Mouse (Mus musculus) heart, embryonic 15.5 days (tissue): ENCODE data around the gene Pcbd2. TPM values are rescaled to one million over a fixed set of nuclear protein-coding genes. Genes with fewer than 3 reads are reported as not detected.
A peak's percentile ranks its signal among the peaks of the same experiment; 100 is the strongest.

ENCODE experiments used
- ATAC-seq: fragments of 200-750 bp; cut with Nextera tagmentation; replicated peaks from 2 replicates; pipeline ENCODE4 v1.8.0; 2017; ENCODE audit warnings: low read depth, moderate TSS enrichment; ENCODE audit not compliant: insufficient number of reproducible peaks, insufficient read depth, low FRiP score
- H3K27ac ChIP-seq: fragments of 300-500 bp; sonication (generic); 2 replicates; pipeline ENCODE4 v1.5.1; 2015; ENCODE audit warnings: mild to moderate bottlenecking, inconsistent platforms
- H3K27me3 ChIP-seq: fragments of 300-500 bp; sonication (generic); 2 replicates; pipeline ENCODE4 v1.6.1; 2015; ENCODE audit warnings: inconsistent platforms
- H3K36me3 ChIP-seq: fragments of 300-500 bp; sonication (generic); 2 replicates; pipeline ENCODE4 v1.6.1; 2015; ENCODE audit warnings: mild to moderate bottlenecking, inconsistent platforms
- H3K4me1 ChIP-seq: fragments of 300-500 bp; sonication (generic); replicated peaks from 2 replicates; pipeline ENCODE4 v1.6.1; 2015; ENCODE audit warnings: inconsistent platforms
- H3K4me2 ChIP-seq: fragments of 300-500 bp; sonication (generic); 2 replicates; pipeline ENCODE4 v1.6.1; 2015; ENCODE audit warnings: inconsistent platforms, mild to moderate bottlenecking, moderate library complexity
- H3K4me3 ChIP-seq: fragments of 300-500 bp; sonication (generic); 2 replicates; pipeline ENCODE4 v1.5.1; 2015; ENCODE audit warnings: mild to moderate bottlenecking, inconsistent platforms
- H3K9ac ChIP-seq: fragments of 300-500 bp; sonication (generic); 2 replicates; pipeline ENCODE4 v1.6.1; 2015; ENCODE audit warnings: mild to moderate bottlenecking, inconsistent platforms
- H3K9me3 ChIP-seq: fragments of 300-500 bp; sonication (generic); replicated peaks from 2 replicates; pipeline ENCODE4 v1.6.1; 2016; ENCODE audit warnings: inconsistent platforms
- WGBS: fragments of 180-500 bp; shearing (Covaris S2); methylation state at CpG from one replicate; pipeline ENCODE4 v1.1.7; 2015; ENCODE audit warnings: mixed read lengths; 5-methylcytosine and 5-hydroxymethylcytosine counted together
- polyA plus RNA-seq: library from polyadenylated mRNA; unstranded; fragments of >200 nt; fragmentation: Nextera tagmentation; extraction: Ambion mirVana; gene quantifications from 2 replicates; pipeline ENCODE4 v1.2.1, GENCODE M21; 2015

Gene Pcbd2
- polyA plus RNA-seq, 1 experiment from 2014 or later: 55.7 TPM

DNA sequence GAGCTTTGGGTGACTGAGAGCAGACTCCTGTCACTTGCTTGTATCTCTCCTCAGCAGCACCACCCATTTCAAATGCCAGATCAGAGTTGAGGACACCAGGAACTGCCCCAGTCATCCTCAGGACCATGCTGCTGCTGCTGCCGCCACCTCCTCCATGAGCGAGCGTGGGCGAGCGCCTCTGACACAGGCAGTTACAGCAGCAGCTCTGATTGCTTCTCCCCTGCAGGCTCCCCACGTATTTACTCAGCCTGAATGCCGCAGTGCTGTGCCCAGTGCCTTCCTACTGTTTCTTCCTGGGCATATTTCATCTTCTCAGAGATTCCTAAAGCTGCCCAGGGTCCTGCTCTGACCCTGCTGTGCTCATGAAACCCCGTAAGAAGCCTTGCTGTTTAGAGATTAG, 15.1 kb downstream of the Pcbd2 start:
- H3K4me1 ChIP-seq: no peaks in the 10 kb centered on the region
- H3K9me3 ChIP-seq: no peaks in the 10 kb centered on the region
- no peak for ATAC-seq
- H3K4me3 ChIP-seq: no peak overlapping the region
- no peak overlapping the region for H3K4me2 ChIP-seq
- H3K36me3 ChIP-seq: no peaks in the 10 kb centered on the region
- no peaks in the 10 kb centered on the region for H3K27me3 ChIP-seq
- no peak overlapping the region for H3K9ac ChIP-seq
- H3K27ac ChIP-seq: no peak overlapping the region
- 59% methylated on average over 8 of the region's 8 CpGs for WGBS

GRCm38 (mm10) chr13:55754380-55754779, 27.2 kb downstream of the Pcbd2 start:
- 73% methylated on average over 13 of the region's 13 CpGs for WGBS

DNA sequence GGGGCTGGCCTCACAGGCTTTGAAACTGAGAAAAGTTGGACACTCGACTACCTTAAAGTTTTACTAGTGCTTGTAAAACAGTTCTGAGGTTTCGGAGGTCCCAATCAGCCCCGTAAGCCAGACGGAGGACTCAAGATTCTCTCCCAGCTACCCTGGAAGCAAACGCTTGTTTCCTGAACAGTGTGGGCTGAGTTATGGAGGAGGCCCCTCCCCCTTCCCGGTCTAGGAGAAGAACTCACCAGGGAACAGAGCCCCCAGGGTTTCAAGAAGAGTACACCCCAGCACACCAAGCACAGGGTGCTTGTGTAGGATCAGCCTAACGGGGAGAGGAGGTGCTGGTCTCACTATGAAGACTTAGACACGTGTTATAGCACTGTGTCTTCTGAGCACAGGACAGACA, 29.6 kb downstream of the Pcbd2 start:
- WGBS: 30% methylated on average over 8 of the region's 8 CpGs
- H3K27ac ChIP-seq: no peak overlapping the region

More at GRCm38 (mm10) chr13:55754380-55754779, 27.2 kb downstream of the Pcbd2 start:
- H3K27ac ChIP-seq: no peak overlapping the region
- no peak overlapping the region for H3K9ac ChIP-seq
- no peak overlapping the region for H3K4me2 ChIP-seq
- no peaks in the 10 kb centered on the region for H3K36me3 ChIP-seq
- no peaks in the 10 kb centered on the region for H3K27me3 ChIP-seq
- no peak for ATAC-seq
- peaks cover 6% of the 10 kb centered on the region for H3K4me1 ChIP-seq
- no peaks in the 10 kb centered on the region for H3K9me3 ChIP-seq
- no peak overlapping the region for H3K4me3 ChIP-seq

GRCm38 (mm10) chr13:55757645-55758044, 30.5 kb downstream of the Pcbd2 start:
- no peaks in the 10 kb centered on the region for H3K27me3 ChIP-seq
- no peak overlapping the region for H3K4me2 ChIP-seq
- no peak overlapping the region for H3K27ac ChIP-seq
- 85% methylated on average over 6 of the region's 6 CpGs for WGBS
- no peak for ATAC-seq
- no peaks in the 10 kb centered on the region for H3K9me3 ChIP-seq
- H3K36me3 ChIP-seq: no peaks in the 10 kb centered on the region
- H3K9ac ChIP-seq: no peak overlapping the region
- H3K4me3 ChIP-seq: no peak overlapping the region
- H3K4me1 ChIP-seq: peaks cover 6% of the 10 kb centered on the region

More for the DNA sequence above, 29.6 kb downstream of the Pcbd2 start:
- Histone ChIP-seq H3K4me3 (0 out of 2 replicates have a peak overlapping the region, but pooled peaks have one; percentile 7), H3K4me1 (peaks cover 6% of the 10 kb centered on the region), H3K27me3 (no peaks in the 10 kb centered on the region), H3K9ac (0 out of 2 replicates have a peak overlapping the region, but pooled peaks have one; percentile 15), H3K9me3 (no peaks in the 10 kb centered on the region), H3K4me2 (peak overlapping the region; percentile 36), H3K36me3 (no peaks in the 10 kb centered on the region)
- ATAC-seq: no peak

DNA sequence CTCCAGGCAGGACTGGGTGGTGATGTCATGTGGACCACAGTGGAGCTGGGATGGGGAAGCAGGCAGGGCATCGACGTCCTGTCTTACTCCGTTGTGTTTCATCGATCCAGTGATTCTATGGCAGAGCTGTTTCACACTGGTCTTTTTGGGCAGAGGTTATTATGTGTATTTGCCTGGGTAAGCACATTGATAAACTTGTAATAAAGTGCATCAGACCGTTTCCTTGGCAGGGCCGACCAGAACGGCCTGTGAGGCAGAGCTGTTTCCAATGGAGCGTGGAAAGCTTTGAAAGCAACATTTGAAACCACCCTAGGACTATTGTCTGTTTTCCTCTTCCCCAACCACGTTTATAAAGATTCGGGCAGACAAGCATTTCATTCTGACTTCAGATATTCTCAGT, 33.4 kb downstream of the Pcbd2 start:
- ATAC-seq: no peak
- Histone ChIP-seq H3K27ac (no peak overlapping the region), H3K27me3 (no peaks in the 10 kb centered on the region), H3K9me3 (no peaks in the 10 kb centered on the region), H3K36me3 (no peaks in the 10 kb centered on the region), H3K4me3 (no peak overlapping the region), H3K4me1 (peaks cover 6% of the 10 kb centered on the region), H3K4me2 (peak overlapping the region; percentile 24; the same call in 1 of the 2 replicates), H3K9ac (no peak overlapping the region)
- 60% methylated on average over 10 of the region's 10 CpGs for WGBS

DNA sequence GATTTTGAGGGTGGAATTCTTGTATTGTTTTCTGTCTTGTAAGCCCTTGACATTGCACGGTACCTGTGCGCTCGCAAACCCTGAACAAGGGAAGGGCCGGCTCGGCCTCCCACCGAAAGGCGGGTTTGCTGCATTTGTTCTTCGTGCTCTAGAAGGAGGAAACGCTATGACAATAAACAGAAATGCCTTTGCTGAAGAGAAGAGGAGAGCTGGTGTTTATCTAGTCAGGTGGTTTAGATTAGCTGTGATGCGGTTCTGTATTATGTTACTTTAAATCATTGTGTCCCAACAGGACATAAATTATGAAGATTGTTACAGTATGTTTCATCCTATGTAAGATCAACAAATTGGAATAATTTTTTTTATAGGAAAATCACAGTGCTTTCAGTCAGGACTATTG, 34.3 kb downstream of the Pcbd2 start:
- H3K36me3 ChIP-seq: no peaks in the 10 kb centered on the region
- WGBS: 75% methylated on average over 10 of the region's 10 CpGs
- H3K9ac ChIP-seq: no peak overlapping the region
- H3K27me3 ChIP-seq: no peaks in the 10 kb centered on the region
- peaks cover 4% of the 10 kb centered on the region for H3K4me1 ChIP-seq
- no peak overlapping the region for H3K27ac ChIP-seq
- H3K4me3 ChIP-seq: no peak overlapping the region
- no peak for ATAC-seq
- H3K9me3 ChIP-seq: no peaks in the 10 kb centered on the region
- H3K4me2 ChIP-seq: no peak overlapping the region

DNA sequence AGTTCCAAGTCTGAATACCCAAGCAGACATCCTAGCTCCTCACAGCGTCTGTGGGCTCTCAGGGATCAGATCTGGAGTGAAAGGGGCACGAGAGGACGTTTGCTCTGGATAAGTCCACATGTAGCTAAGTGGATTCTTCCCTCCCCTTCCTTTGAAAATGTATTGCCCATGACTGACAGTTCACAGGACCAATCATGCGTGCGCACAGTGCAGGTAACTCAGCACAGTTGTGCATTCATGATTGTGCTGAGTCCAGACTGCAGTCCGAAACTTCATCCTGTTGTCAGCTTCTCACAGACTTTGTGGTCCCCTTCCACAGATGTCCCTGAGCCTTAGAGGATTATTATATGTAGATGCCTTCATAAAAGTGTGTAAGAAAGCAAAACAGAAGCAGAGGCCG, 47.2 kb downstream of the Pcbd2 start:
- no peak for ATAC-seq
- no peak overlapping the region for H3K4me2 ChIP-seq
- no peak overlapping the region for H3K9ac ChIP-seq
- WGBS: 79% methylated on average over 7 of the region's 7 CpGs
- no peak overlapping the region for H3K4me3 ChIP-seq
- no peaks in the 10 kb centered on the region for H3K36me3 ChIP-seq
- H3K4me1 ChIP-seq: 0 out of 2 replicates have a peak, but pooled peaks cover 4% of the 10 kb centered on the region
- H3K27ac ChIP-seq: no peak overlapping the region
- H3K27me3 ChIP-seq: no peaks in the 10 kb centered on the region
- H3K9me3 ChIP-seq: no peaks in the 10 kb centered on the region

DNA sequence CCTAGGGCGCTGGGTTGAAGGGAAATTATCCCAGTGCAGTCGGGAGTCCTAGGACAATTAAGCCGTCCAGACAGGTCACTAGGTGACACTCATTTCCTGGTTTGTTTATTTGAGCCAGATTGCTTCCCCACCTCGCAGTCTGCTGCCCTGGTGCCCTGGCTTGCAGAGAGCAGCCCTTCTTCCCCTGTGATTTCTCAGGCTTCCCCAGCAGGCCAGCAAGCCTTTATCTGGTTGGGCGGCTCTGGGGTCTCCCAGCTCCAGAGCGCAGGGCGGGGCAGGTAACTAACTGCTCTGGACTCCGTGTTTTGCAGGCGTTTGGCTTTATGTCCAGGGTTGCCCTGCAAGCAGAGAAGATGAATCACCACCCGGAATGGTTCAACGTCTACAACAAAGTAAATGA, 47.9 kb downstream of the Pcbd2 start:
- Histone ChIP-seq H3K4me2 (no peak overlapping the region), H3K27me3 (no peaks in the 10 kb centered on the region), H3K9ac (no peak overlapping the region), H3K4me1 (0 out of 2 replicates have a peak, but pooled peaks cover 4% of the 10 kb centered on the region), H3K36me3 (no peaks in the 10 kb centered on the region), H3K27ac (no peak overlapping the region), H3K9me3 (no peaks in the 10 kb centered on the region), H3K4me3 (no peak overlapping the region)
- 31% methylated on average over 11 of the region's 11 CpGs for WGBS
- ATAC-seq: no peak

DNA sequence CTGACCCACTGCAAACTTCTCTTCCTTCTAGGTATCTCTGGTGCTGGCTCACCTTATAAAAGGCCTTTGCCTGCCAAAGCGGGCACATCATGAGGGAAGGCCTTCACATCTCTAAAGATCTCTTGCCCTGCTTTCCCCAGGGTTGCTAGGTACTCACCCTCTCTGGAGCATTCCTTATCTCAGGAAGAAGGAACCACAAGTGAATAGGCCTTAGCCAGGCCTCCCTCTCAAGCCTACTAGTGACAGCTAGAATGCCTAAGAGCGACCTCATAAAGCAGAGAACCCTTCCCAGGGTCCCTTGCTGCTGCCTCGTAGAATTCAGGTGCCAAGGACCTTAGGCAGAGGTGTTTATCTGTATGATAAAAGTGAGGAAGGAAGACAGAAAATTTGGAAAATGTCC, 57.1 kb downstream of the Pcbd2 start, which contains the start of gene Catsper3:
TSS of gene Catsper3 (plus strand) at position 301 of the 400 bp plus-strand sequence.
- Histone ChIP-seq H3K4me3 (no peak within 1 kb of the TSS), H3K36me3 (no peaks in the 10 kb centered on the region), H3K27me3 (no peaks in the 10 kb centered on the region), H3K9ac (no peak within 1 kb of the TSS), H3K9me3 (no peaks in the 10 kb centered on the region), H3K27ac (no peak within 1 kb of the TSS), H3K4me1 (no peaks in the 10 kb centered on the region), H3K4me2 (no peak within 1 kb of the TSS)
- 63% methylated on average over 3 of the region's 3 CpGs for WGBS
- no peak for ATAC-seq

DNA sequence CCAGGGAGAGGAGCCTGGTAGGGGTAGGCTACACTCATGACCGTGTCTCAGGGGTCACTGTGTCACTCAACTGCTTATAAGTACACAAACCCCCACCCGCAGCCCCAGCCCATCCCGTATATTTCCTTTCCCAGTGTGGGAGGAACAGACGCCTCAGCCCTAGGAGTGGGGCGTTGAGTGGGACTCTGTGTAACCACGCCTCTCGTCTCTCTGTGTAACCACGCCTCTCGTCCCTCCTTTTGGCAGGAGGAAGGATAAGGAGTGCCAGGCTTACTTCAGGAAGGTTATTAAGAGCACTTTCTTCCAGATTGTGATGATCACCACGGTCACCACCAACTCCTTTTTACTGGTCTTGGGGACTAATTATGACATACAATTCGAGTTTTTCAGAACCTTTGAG, 59.0 kb downstream of the Pcbd2 start:
- WGBS: 63% methylated on average over 11 of the region's 11 CpGs
- no peak for ATAC-seq
- H3K4me1 ChIP-seq: no peaks in the 10 kb centered on the region
- H3K9me3 ChIP-seq: no peaks in the 10 kb centered on the region
- no peaks in the 10 kb centered on the region for H3K36me3 ChIP-seq
- no peak overlapping the region for H3K4me2 ChIP-seq
- no peak overlapping the region for H3K4me3 ChIP-seq
- H3K9ac ChIP-seq: no peak overlapping the region
- H3K27ac ChIP-seq: no peak overlapping the region
- H3K27me3 ChIP-seq: no peaks in the 10 kb centered on the region

DNA sequence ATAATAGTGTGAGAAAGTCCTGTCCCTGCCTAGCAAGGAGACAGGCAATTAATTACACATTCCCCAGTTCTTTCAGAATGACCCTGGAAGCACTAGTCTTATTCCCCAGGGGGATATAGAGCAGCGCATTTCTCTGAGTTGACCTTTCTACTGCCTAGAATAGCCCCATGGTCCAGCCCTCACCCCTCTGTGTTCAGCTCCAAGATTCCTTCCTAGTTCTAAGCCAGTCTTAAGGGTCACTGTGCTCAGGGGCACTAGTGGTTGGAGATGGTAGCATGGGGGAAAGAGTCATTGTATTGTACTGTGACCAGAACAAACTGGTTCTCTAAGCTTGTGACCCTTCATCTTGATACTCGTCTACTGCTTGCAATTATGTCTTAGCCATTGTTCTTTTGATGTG, 74.1 kb downstream of the Pcbd2 start:
- Histone ChIP-seq H3K9ac (no peak overlapping the region), H3K27me3 (no peaks in the 10 kb centered on the region; the same call in 1 of the 2 replicates), H3K27ac (no peak overlapping the region), H3K9me3 (peaks cover 4% of the 10 kb centered on the region; the same call in 1 of the 2 replicates), H3K4me1 (no peaks in the 10 kb centered on the region), H3K4me3 (no peak overlapping the region), H3K4me2 (no peak overlapping the region), H3K36me3 (no peaks in the 10 kb centered on the region)
- no peak for ATAC-seq
- 75% methylated on average over 2 of the region's 2 CpGs for WGBS

- Histone ChIP-seq H3K27me3 (no peaks in the 10 kb centered on the region), H3K4me1 (no peaks in the 10 kb centered on the region), H3K9ac (no peak overlapping the region), H3K9me3 (peaks cover 4% of the 10 kb centered on the region; the same call in 1 of the 2 replicates), H3K36me3 (no peaks in the 10 kb centered on the region), H3K27ac (no peak overlapping the region), H3K4me2 (no peak overlapping the region), H3K4me3 (no peak overlapping the region)
- WGBS: 76% methylated on average over 1 of the region's 1 CpGs
- ATAC-seq: no peak
These were observed 76.8 kb downstream of the Pcbd2 start for GRCm38 (mm10) chr13:55803973-55804372.
